Mouse (Mus musculus) embryonic fibroblast, embryonic 13.5 days (primary cell): ENCODE results near the gene Spock2.

Experiments
- CTCF ChIP-seq: IDR thresholded peaks from 2 replicates; pipeline ENCODE4 v1.5.1; 2011; ENCODE audit warnings: mild to moderate bottlenecking, control low read depth, low read length, moderate library complexity, borderline replicate concordance; ENCODE audit not compliant: insufficient read depth
- POLR2A ChIP-seq: IDR thresholded peaks from 2 replicates; pipeline ENCODE4 v1.6.1; 2011; ENCODE audit warnings: low read depth, mild to moderate bottlenecking, control low read depth, low read length, moderate library complexity

DNA sequence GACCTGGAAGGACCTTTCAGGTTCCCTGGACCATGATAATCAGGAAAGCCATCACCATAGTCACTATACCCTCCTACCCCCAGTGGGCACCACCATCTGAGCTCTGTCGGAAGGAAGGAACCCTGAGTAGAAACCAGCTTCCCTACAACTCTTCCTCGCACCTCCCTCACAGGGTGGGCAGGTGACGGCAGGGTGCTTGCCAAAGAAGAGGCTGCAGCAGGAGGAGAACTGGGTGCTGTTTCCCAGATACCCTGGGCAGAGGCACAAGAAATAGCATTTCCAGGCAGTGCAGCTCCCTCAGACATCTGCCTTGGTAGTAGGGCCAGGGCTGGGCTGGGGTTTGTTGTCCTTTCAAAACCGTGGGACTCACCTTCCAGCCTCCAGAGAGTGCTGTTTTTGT lies 14.6 kb downstream of the Spock2 start:
- TF ChIP-seq CTCF (no peak), POLR2A (no peak)
